Mouse (Mus musculus) layer of hippocampus, adult 8-10 months (tissue): ENCODE measurements around the gene Slit3. TPM values are rescaled to one million over a fixed set of nuclear protein-coding genes. Genes with fewer than 3 reads are reported as not detected.

Experiments
- DNase-seq, 2 experiments: peaks; one replicate each; pipeline ENCODE4 v3.0.0; 2022; ENCODE audit warnings: low spot score in 2 of 2
- total RNA-seq, 4 experiments: library from RNA; stranded (reverse); gene quantifications; 2 replicates each; pipeline ENCODE4 v1.2.4; 2022

The Slit3 gene
- total RNA-seq, 4 experiments from 2014 or later = 79.5 to 107 (median 95.7) TPM

GRCm38 (mm10) chr11:35393815-35394214 is 272.8 kb downstream of the Slit3 start:
- DNase-seq = no peak

DNA sequence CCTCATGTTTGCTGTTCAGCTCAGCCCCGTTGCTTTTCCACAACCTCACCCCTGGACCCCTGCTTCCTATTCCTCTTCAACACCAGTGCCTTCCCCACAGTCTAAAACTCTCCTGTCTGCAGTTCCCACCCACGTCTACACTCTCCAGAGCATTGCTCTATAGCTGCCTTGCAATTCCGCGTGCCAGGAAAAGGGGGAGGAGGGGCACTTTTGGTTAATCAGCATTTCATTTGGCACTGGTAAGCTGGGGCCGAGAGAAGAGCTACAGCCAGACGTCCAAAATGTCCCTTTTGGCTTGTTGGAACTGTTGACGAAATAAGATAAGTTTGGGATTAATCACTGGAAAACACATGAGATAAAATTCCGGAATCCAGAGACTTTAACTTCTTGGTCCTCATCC is 274.4 kb downstream of the Slit3 start:
- no peak for DNase-seq

GRCm38 (mm10) chr11:35398353-35398752 is 277.3 kb downstream of the Slit3 start:
- DNase-seq = no peak

DNA sequence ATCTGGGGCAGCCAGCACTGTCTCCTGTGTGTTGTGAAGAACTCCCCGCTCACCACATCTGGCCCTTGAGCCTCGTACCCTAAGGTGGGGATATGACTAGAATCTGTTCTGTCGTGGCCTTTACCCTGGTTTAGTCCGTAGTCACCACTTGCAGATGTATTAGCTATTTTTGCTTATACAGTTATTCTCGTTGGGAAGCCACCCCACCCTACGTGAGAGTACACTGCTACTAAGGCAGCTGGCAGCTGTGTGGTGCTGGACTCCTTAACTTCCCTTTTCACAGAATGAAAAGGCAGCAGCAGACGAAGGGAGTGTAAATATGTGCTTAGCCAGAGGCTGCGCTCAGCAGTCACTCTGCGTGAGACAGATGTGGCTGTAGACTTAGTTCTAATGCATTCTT is 282.5 kb downstream of the Slit3 start:
- no peak for DNase-seq

DNA sequence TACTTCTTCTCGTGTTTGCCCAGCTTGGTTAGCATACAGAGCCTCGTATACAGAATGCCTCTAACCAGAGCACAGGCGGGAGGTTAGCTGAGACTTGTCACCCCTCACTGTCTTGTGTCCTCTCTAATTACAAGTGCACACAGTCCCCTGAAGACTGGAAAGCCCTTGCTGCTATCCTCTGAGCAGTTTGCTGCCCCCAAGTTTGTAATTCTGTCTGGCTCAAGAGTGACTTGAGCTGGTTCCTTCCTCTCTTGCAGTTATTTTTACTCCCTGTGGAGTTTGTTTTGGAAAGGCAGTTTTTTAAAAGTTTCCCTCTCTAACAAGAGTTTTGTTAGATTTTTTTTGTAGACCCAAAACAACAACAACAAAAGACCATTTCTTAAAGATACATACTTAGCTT is 285.0 kb downstream of the Slit3 start:
- no peak for DNase-seq

DNA sequence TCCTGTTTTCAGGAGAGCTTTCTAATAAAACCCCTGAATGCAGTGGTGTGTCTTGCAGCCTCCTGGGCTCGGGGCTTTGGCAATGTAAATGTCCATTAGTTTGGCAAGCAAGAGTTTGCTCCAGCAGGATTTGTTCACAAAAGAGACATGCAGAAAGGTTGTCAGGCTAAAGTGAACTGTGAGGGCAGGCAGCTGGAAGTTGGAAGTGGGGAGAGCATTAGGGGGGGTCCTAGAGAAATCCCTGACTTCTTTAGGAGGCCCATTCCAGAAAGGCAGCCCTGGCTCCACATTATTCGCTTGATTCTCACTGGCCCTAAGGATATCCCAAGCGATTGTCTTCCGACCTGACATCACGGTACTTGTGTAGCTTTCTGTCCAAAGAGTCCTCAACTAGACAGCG is 285.5 kb downstream of the Slit3 start:
- DNase-seq = no peak

GRCm38 (mm10) chr11:35407341-35408154 is 286.5 kb downstream of the Slit3 start:
- DNase-seq = peak; percentile 75 to 77

- DNase-seq = no peak
Measured at GRCm38 (mm10) chr11:35410431-35410830, 289.4 kb downstream of the Slit3 start.

GRCm38 (mm10) chr11:35415768-35416401 is 294.9 kb downstream of the Slit3 start:
- no peak for DNase-seq

DNA sequence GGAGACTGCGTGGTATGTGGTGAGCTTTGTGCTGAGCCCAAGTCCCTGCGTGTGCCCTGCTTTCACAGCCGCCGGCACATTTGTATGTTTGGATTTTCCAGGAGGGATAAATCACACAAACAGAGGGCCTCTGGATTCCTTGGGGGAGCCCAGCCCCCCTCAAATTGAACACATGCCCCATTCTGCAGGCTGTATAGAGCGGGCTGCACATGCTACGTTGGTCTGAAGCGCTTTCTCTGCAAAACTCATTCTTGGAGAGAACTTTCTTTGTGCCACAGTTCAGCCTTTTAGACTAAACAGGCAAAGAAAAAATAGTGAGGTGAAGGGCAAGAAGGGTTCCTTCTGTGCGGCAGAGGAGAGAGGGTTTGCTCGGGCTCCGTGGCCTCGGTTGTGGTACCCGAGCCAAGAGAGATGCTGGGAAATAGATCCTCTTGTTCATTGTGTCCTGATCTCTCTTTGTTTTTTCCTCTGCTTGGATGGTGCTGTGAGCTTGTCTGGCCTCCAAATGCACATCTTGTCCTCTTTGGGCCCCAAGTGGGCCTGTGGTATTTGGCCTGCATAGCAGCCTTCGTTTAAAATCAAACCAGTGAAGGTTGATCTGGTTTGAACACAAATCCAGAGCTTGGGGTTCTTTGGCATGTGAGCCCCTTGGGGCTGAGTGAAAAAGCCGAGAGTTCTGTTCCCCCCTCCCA is 295.5 kb downstream of the Slit3 start:
- DNase-seq = no peak

GRCm38 (mm10) chr11:35417911-35418552 is 297.0 kb downstream of the Slit3 start:
- no peak for DNase-seq

GRCm38 (mm10) chr11:35419013-35419412 is 298.0 kb downstream of the Slit3 start:
- no peak for DNase-seq

DNA sequence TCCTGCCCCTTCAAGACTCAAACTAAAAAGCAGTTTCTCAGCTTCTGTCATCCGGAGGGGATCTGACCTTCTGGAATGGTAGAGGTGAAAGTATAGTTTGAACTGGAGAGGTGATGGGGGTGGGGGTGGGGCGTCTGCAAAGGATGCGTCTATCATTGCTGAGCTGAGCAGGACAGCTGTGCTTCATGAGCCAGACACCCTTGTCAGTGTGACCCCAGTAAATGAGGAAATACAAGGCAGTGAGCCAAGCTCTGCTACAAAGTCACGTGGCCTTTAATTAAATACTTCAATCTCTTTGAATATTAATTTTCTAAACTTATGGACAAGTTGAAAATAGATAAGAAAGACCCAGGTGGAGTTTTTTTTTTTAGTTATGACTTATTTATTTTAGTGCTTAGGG is 300.7 kb downstream of the Slit3 start:
- no peak for DNase-seq

DNA sequence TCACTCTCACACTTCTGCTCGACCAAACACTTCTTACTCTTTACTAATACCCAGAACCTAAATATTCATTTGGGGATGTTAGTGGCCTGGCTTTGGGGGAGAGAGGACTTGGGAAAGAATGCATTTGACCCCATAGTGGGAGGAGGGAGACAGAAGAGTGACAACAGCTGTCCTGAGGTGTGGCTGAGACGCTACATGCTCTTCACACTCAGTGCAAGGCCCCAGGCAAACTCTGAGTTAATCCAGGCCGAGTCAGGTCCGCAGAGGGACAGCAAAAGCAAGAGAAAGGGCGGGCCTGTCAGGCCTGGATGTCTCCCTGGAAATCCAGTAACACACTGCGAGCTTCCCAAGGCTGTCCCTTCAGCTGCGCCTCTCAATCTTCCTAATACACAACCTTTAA is 307.0 kb downstream of the Slit3 start:
- DNase-seq = no peak

DNA sequence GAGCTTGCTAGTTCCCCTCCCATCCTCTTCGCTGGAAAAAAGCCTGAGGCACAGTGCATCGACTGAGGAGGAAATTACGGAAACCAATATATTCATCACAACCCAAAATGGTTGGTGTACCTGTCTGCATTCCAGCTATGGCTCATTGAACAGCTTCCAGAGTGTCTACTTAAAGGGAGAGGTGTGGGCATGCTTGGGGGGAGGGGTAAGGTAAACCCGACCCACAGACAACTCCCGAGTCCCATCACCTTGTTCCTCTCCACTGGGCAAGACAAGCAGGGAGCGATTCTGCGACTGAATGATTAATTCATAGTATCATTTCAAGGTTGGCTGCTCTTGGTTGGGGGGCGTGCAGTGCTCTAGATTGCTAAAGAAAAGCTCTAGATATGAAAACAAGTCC is 310.1 kb downstream of the Slit3 start:
- DNase-seq = no peak

DNA sequence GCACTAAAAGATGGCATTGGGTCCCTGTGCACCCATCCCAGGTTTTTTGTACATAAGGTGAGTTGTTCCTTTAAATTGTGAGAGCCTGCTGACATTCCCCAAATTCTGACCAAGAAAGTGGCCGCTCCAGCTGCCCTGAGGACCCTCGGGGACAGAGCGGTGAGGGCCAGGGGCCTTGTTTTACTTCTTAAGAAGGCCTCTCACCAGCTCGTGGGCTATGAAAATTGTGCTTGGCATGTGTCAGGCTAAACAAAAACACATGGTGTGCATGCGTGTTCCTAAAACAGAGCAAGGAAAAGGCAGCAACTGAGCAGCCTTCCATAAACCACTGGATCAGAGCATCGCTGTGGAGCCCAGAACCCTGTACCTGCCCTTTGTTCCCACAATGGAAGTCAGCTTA is 316.5 kb downstream of the Slit3 start:
- no peak for DNase-seq

DNA sequence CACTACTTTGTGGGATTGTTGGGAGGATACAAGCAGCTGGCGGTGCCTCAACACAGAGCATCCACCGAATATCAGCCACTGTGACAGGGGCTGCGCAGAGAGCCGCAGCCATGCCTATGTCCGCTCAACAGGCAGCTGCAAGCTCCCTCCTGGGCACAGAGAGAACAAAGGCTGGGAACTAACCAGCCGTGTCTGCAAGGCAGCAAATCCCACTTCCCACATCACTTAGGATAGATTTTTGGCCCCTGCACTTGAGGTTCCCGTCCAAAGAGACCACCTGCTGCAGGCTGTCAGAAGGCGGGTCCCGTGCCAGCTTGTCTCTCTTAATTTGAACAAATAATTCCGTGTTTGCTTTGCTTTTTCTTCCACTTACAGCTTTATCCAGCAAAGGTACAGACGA is 319.2 kb downstream of the Slit3 start:
- no peak for DNase-seq

DNA sequence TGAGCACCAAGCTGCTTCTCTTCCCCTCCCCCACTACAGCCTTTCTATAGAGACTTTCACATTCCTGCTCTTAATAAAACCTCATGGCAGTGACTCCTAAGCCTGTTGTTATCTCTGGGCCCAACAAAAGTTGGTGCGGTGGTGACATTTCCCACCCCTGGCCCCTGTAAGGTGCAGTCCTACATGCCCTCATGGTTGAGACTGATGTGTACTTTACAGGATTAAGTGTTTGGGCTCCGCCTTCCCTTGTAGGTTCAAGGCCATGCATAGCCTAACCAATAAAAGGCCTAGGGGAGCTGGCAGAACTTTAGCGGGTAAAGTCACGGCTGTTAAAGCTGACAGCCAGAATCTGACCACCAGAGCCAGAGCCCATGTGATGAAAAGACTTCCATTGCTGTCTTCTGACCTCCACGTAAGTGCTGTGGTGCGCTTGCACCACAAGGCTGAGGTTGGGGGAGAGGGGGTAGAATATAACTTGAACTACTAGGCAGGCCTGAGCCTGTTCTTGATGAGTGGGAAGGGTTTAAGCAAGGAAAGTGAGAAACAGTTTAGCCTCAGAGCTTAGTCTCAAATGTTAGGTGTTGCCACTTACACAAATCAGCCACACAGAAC is 323.6 kb downstream of the Slit3 start:
- no peak for DNase-seq

GRCm38 (mm10) chr11:35447951-35448350 is 326.9 kb downstream of the Slit3 start:
- DNase-seq = no peak

GRCm38 (mm10) chr11:35449199-35449598 is 328.2 kb downstream of the Slit3 start:
- no peak for DNase-seq

GRCm38 (mm10) chr11:35451636-35452035 is 330.6 kb downstream of the Slit3 start:
- DNase-seq = peak; percentile 57 to 71
